Mouse (Mus musculus) layer of hippocampus, adult 11-12 months (tissue): ENCODE results near the gene Gtf2e1.
A peak's percentile ranks its signal among the peaks of the same experiment; 100 is the strongest.

Experiments used
- DNase-seq: peaks from one replicate; pipeline ENCODE4 v3.0.0; 2022; ENCODE audit warnings: low spot score

Gene Gtf2e1

GRCm38 (mm10) chr16:37546312-37546711 is 6.7 kb upstream of the Gtf2e1 start:
- DNase-seq = no peak

GRCm38 (mm10) chr16:37540776-37541175 is 1.2 kb upstream of the Gtf2e1 start:
- no peak for DNase-seq

GRCm38 (mm10) chr16:37539240-37539610 is 364 bp downstream of the Gtf2e1 start:
- DNase-seq = no peak

- DNase-seq = no peak
These were observed 6.1 kb downstream of the Gtf2e1 start for GRCm38 (mm10) chr16:37533369-37534068.

GRCm38 (mm10) chr16:37532046-37532445 is 7.5 kb downstream of the Gtf2e1 start:
- no peak for DNase-seq

GRCm38 (mm10) chr16:37530170-37530569 is 9.4 kb downstream of the Gtf2e1 start:
- DNase-seq = no peak

- DNase-seq = no peak
These were observed 12.8 kb downstream of the Gtf2e1 start for GRCm38 (mm10) chr16:37526688-37527223.

- DNase-seq = no peak
These were observed 14.5 kb downstream of the Gtf2e1 start for GRCm38 (mm10) chr16:37525121-37525520.

GRCm38 (mm10) chr16:37522100-37522697 is 17.4 kb downstream of the Gtf2e1 start:
- DNase-seq = no peak

- no peak for DNase-seq
These were observed 19.2 kb downstream of the Gtf2e1 start for GRCm38 (mm10) chr16:37520190-37521040.

- no peak for DNase-seq
These were observed 19.9 kb downstream of the Gtf2e1 start for GRCm38 (mm10) chr16:37519721-37520120.

GRCm38 (mm10) chr16:37518662-37519061 is 20.9 kb downstream of the Gtf2e1 start:
- no peak for DNase-seq

- DNase-seq = no peak
These were observed 21.9 kb downstream of the Gtf2e1 start for GRCm38 (mm10) chr16:37517596-37518211.

GRCm38 (mm10) chr16:37516376-37516993 is 23.1 kb downstream of the Gtf2e1 start:
- DNase-seq = no peak

- no peak for DNase-seq
These were observed 24.9 kb downstream of the Gtf2e1 start for GRCm38 (mm10) chr16:37514644-37515043.

GRCm38 (mm10) chr16:37511489-37511888 is 28.1 kb downstream of the Gtf2e1 start:
- DNase-seq = no peak

GRCm38 (mm10) chr16:37506751-37507150 is 32.8 kb downstream of the Gtf2e1 start:
- DNase-seq = no peak

- no peak for DNase-seq
These were observed 35.1 kb downstream of the Gtf2e1 start for GRCm38 (mm10) chr16:37504517-37504916.

- no peak for DNase-seq
These were observed 41.0 kb downstream of the Gtf2e1 start for GRCm38 (mm10) chr16:37498581-37498980.

- peak; percentile 39 for DNase-seq
These were observed 44.6 kb downstream of the Gtf2e1 start for GRCm38 (mm10) chr16:37495017-37495416.

- no peak for DNase-seq
These were observed 52.6 kb downstream of the Gtf2e1 start for GRCm38 (mm10) chr16:37486826-37487612.
